Mouse (Mus musculus) liver, embryonic 12.5 days (tissue): ENCODE measurements around the gene Vamp8. TPM values are rescaled to one million over a fixed set of nuclear protein-coding genes. Genes with fewer than 3 reads are reported as not detected.

Experiments
- ATAC-seq: fragments of 200-750 bp; cut with Nextera tagmentation; 2 replicates; pipeline ENCODE4 v1.8.0; 2017; ENCODE audit warnings: moderate number of reproducible peaks, mild to moderate bottlenecking, moderate library complexity
- H3K27ac ChIP-seq: fragments of 300-500 bp; sonication (generic); 2 replicates; pipeline ENCODE4 v1.5.1; 2016; ENCODE audit warnings: mild to moderate bottlenecking
- H3K27me3 ChIP-seq: fragments of 300-500 bp; sonication (generic); replicated peaks from 2 replicates; pipeline ENCODE4 v1.6.1; 2016; ENCODE audit warnings: mild to moderate bottlenecking, moderate library complexity
- H3K36me3 ChIP-seq: fragments of 300-500 bp; sonication (generic); 2 replicates; pipeline ENCODE4 v1.6.1; 2016; ENCODE audit warnings: mild to moderate bottlenecking, moderate library complexity
- H3K4me1 ChIP-seq: fragments of 300-500 bp; sonication (generic); 2 replicates; pipeline ENCODE4 v1.6.1; 2016
- H3K4me2 ChIP-seq: fragments of 300-500 bp; sonication (generic); 2 replicates; pipeline ENCODE4 v1.6.1; 2016; ENCODE audit warnings: mild to moderate bottlenecking, moderate library complexity
- H3K4me3 ChIP-seq: fragments of 300-500 bp; sonication (generic); 2 replicates; pipeline ENCODE4 v1.5.1; 2016; ENCODE audit warnings: mild to moderate bottlenecking, moderate library complexity
- H3K9ac ChIP-seq: fragments of 300-500 bp; sonication (generic); 2 replicates; pipeline ENCODE4 v1.6.1; 2016; ENCODE audit warnings: mild to moderate bottlenecking, moderate library complexity
- H3K9me3 ChIP-seq: fragments of 300-500 bp; sonication (generic); replicated peaks from 2 replicates; pipeline ENCODE4 v1.6.1; 2016; ENCODE audit warnings: mild to moderate bottlenecking, moderate library complexity
- WGBS: fragments of 180-500 bp; shearing (Covaris S2); methylation state at CpG from one replicate; pipeline ENCODE4 v1.1.7; 2016; ENCODE audit not compliant: insufficient replicate concordance; 5-methylcytosine and 5-hydroxymethylcytosine counted together
- polyA plus RNA-seq: library from polyadenylated mRNA; unstranded; fragments of >200 nt; fragmentation: Nextera tagmentation; extraction: Ambion mirVana; gene quantifications from 2 replicates; pipeline ENCODE4 v1.2.1, GENCODE M21; 2016

The Vamp8 gene
- polyA plus RNA-seq, 1 experiment from 2014 or later, result 220 TPM

DNA sequence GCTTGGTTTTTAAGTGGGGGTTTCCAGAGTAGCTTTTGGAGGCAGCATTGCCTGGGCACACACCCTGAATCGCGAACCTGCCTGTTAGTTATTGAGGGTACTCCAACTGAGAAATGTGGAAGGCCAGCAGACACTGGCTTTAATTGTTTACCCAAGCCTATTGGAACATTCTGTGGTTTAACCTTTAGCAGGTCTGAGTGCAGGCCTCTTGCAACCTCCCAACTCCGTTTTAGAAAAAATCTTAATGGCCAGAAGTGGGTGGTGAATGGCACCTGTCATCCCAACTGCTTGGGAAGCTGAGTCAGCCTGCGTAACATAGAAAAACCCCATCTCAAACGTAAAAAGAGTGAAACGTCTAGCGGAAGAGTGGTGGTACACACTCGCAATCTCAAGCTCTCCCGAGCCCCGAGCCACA is 6.3 kb upstream of the Vamp8 start:
- H3K27ac ChIP-seq, result 0 out of 2 replicates have a peak overlapping the region, but pooled peaks have one; percentile 30
- peaks cover 30% of the 10 kb centered on the region for H3K36me3 ChIP-seq
- no peak overlapping the region for H3K4me2 ChIP-seq
- H3K4me3 ChIP-seq, result no peak overlapping the region
- H3K9ac ChIP-seq, result no peak overlapping the region
- H3K9me3 ChIP-seq, result no peaks in the 10 kb centered on the region
- peaks cover 68% of the 10 kb centered on the region for H3K4me1 ChIP-seq
- H3K27me3 ChIP-seq, result no peaks in the 10 kb centered on the region
- no peak for ATAC-seq
- 77% methylated on average over 10 of the region's 10 CpGs for WGBS

DNA sequence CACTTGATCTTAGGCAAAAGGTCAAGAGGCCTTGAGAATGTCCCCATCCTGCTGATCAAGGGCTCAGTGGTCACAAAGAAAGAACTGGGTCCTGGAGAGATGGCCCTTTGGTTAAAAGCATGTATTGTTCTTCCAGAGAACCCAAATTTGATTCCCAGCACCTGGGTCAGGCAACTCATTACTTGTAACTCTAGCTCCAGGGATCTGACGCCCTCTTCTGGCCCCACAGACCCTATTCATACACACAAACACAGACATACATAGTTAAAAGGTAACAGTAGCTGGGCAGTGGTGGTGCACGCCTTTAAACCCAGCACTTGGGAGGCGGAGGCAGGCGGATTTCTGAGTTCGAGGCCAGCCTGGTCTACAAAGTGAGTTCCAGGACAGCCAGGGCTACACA is 1.8 kb upstream of the Vamp8 start:
- Histone ChIP-seq H3K27ac (peak overlapping the region; percentile 83), H3K36me3 (peaks cover 46% of the 10 kb centered on the region), H3K4me2 (peak overlapping the region; percentile 78), H3K9me3 (no peaks in the 10 kb centered on the region), H3K27me3 (no peaks in the 10 kb centered on the region), H3K4me3 (peak overlapping the region; percentile 84), H3K9ac (no peak overlapping the region), H3K4me1 (peaks cover 66% of the 10 kb centered on the region)
- 89% methylated on average over 5 of the region's 5 CpGs for WGBS
- ATAC-seq, result no peak

DNA sequence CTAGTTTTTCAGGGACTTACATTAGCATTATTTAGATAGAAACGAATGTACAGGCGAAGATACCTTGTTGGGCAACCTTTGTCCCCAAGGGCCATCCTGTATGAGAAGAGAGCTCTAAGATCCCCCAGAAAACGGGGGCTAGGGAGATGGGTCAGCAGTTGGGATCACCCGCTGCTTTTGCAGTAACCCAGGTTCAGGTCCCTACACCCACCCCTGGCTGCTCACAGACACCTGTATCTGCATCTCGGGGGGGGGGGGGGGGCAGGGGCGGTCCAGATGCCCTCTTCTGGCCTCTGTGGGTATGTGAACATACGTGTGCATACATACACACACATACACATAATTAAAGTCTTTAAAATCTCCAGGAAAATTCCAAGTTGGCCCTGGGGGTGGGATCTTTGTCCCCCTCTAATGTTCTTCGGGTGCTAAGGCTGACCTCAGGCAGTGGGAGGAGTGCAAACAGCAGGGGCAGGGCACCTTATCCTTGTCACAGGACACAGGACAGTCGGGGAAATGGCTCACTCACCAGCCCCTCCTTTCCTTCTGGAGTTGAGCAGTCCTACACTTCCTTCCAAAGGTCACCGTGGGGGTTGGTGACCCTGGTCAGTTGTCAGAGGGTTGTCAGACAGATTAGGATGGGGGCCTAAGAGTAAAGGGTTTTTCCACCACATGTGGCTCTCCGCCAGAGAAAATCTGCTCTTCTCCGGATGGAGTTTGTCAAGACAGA is 455 bp upstream of the Vamp8 start:
- Histone ChIP-seq H3K27me3 (no peaks in the 10 kb centered on the region), H3K9me3 (no peaks in the 10 kb centered on the region), H3K4me2 (peak overlapping the region; percentile 78), H3K36me3 (peaks cover 57% of the 10 kb centered on the region), H3K4me3 (peak overlapping the region; percentile 84), H3K9ac (peak overlapping the region; percentile 98), H3K27ac (peak overlapping the region; percentile 99), H3K4me1 (peaks cover 71% of the 10 kb centered on the region)
- 1% methylated on average over 12 of the region's 12 CpGs for WGBS
- peak; percentile 71 for ATAC-seq

DNA sequence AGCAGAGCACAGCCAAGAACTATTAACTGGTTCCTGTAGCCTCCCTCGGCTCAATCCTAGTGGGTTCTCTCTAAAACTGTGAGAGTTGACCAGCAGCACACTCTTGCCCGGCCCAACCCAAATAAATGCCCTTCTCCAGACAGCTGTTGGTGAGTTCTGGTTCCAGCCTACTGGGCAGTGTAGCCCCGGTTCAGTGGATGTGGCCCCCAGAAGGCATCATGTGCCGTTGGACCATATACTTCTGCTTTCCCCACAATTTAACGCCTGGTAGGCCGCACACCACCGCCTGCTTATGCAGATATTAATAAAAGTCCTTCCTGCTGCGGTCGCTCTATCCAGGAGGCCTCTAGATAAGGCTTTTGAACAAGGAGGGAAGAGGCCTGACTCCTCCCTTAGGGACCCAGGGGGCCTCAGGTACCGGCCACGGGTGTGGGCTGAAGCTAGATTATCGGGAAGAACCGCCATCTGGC is 997 bp downstream of the Vamp8 start:
- H3K9me3 ChIP-seq, result no peaks in the 10 kb centered on the region
- H3K9ac ChIP-seq, result peak overlapping the region; percentile 98
- under 1% methylated on average over 13 of the region's 13 CpGs for WGBS
- H3K4me2 ChIP-seq, result peak overlapping the region; percentile 78
- no peaks in the 10 kb centered on the region for H3K27me3 ChIP-seq
- H3K4me1 ChIP-seq, result peaks cover 76% of the 10 kb centered on the region
- peak; percentile 92 for ATAC-seq
- H3K4me3 ChIP-seq, result peak overlapping the region; percentile 84
- peak overlapping the region; percentile 99 for H3K27ac ChIP-seq
- peaks cover 64% of the 10 kb centered on the region for H3K36me3 ChIP-seq

DNA sequence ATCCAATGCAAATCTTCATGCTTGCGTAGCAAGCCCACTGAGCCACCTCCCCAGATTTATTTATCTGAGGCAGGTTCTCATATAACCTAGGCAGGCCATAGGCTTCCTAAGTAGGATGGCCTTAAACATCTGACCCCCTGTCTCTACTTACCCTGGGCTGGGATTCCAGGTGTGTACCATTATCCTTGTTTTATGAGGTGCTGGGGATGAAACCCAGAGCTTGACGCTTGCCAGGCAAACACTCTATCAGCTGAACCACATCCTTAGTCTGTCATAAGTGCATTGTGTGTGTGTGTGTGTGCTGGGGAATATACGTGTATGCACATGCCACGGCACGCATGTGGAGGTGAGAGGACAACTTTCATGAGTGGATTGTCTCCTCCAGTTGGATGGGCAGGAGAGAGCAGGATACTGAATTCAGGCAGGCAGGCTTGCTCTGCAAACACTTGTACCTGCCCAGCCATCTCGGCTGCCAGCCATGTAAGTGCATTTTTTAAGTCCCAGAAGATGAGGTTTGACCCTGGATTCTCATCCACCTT is 1.6 kb downstream of the Vamp8 start:
- no peaks in the 10 kb centered on the region for H3K9me3 ChIP-seq
- peaks cover 62% of the 10 kb centered on the region for H3K36me3 ChIP-seq
- 37% methylated on average over 6 of the region's 6 CpGs for WGBS

DNA sequence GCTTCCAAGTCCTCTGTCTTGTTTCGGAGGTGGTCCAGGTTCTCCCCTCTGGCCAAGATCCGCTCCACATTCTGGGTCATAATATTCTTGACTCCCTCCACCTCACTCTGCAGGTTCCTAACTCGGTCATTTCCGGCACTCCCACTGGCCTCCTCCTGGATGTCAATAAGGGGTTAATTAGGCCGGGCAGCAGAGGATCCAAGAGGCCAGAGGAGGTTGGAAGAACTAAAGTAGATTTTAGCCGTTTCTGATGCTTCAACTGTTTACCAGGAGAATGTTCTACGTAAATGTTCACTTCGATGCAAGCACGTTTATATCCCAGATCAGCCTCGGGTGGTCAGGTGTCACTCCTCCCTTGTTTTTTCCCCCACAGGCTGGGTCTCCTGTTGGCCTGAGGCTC is 2.2 kb downstream of the Vamp8 start:
- peak overlapping the region; percentile 98 for H3K9ac ChIP-seq
- peak overlapping the region; percentile 99 for H3K27ac ChIP-seq
- no peak for ATAC-seq
- H3K36me3 ChIP-seq, result peaks cover 58% of the 10 kb centered on the region
- H3K27me3 ChIP-seq, result no peaks in the 10 kb centered on the region
- WGBS, result 49% methylated on average over 10 of the region's 10 CpGs
- peak overlapping the region; percentile 84 for H3K4me3 ChIP-seq
- H3K4me1 ChIP-seq, result peaks cover 77% of the 10 kb centered on the region
- no peaks in the 10 kb centered on the region for H3K9me3 ChIP-seq
- H3K4me2 ChIP-seq, result peak overlapping the region; percentile 78

More for the DNA sequence above, 1.6 kb downstream of the Vamp8 start:
- peak overlapping the region; percentile 84 for H3K4me3 ChIP-seq
- peak overlapping the region; percentile 99 for H3K27ac ChIP-seq
- no peak for ATAC-seq
- H3K4me1 ChIP-seq, result peaks cover 77% of the 10 kb centered on the region
- peak overlapping the region; percentile 98 for H3K9ac ChIP-seq
- H3K4me2 ChIP-seq, result peak overlapping the region; percentile 78
- H3K27me3 ChIP-seq, result no peaks in the 10 kb centered on the region

DNA sequence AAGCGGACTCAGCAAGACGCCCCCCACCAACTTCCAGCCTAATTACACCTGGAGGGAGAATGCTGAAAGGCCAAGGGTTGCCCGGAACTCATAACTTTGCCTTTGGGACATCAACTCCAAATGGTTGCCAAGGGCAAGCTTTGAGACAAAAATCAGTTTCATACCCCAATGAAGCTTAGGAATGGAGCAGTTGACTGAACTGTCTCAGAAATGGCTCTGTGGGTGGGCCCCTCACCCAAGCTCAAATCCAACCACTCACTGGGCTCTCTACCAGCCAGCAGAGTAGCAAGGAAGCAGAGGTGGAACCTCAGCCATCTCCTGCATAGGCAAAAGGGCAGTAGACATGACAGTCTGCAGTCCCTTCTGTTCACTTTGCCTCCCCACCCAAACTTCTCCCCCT is 2.7 kb downstream of the Vamp8 start:
- 82% methylated on average over 3 of the region's 3 CpGs for WGBS
- peak overlapping the region; percentile 78 for H3K4me2 ChIP-seq
- no peak for ATAC-seq
- H3K9ac ChIP-seq, result peak overlapping the region; percentile 98
- H3K27ac ChIP-seq, result peak overlapping the region; percentile 99
- peak overlapping the region; percentile 84 for H3K4me3 ChIP-seq
- no peaks in the 10 kb centered on the region for H3K27me3 ChIP-seq
- peaks cover 77% of the 10 kb centered on the region for H3K4me1 ChIP-seq
- no peaks in the 10 kb centered on the region for H3K9me3 ChIP-seq
- peaks cover 54% of the 10 kb centered on the region for H3K36me3 ChIP-seq

DNA sequence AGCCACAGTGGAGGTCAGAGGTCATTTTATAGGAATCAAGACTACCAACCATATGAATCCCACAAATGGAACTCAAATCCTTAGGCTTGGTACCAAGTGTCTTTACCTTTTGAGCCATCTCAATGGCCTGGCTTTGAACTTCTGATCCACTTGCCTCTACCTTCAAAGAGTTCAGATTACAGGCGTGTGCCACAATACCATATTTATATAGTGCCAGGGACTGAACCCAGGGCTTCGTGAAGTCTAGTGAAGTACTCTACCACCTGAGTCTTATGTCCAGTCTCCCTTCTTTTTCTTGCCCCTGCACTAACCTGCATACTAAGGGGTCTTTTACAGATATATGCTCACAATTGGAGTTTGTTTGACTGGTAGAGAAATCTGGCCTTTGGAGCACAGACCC is 3.9 kb downstream of the Vamp8 start:
- Histone ChIP-seq H3K9me3 (no peaks in the 10 kb centered on the region), H3K27ac (peak overlapping the region; percentile 92; the same call in 1 of the 2 replicates), H3K4me2 (no peak overlapping the region), H3K9ac (no peak overlapping the region; the same call in none of the 2 replicates), H3K4me3 (no peak overlapping the region), H3K4me1 (peaks cover 79% of the 10 kb centered on the region), H3K36me3 (peaks cover 45% of the 10 kb centered on the region), H3K27me3 (no peaks in the 10 kb centered on the region)
- WGBS, result 82% methylated on average over 2 of the region's 2 CpGs
- no peak for ATAC-seq

DNA sequence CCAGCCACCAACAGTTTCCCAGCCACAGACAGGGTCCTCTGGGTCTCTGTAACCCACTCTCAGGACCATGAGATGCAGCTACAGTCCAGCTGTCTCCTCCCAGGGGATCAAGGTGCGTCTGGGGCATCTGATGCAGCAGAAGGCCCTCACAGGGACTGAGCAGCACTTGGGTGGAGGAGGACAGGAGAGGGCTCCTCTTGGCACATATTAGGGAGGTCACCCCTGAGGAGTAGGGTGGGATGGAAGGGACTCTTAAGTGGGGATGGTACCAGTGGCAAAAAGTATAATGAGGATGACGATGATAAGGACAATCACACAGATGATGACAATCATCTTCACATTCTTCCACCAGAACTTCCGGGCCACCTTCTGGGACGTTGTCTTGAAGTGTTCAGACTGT is 5.2 kb downstream of the Vamp8 start:
- H3K4me1 ChIP-seq, result peaks cover 83% of the 10 kb centered on the region
- whole genome bisulfite sequencing, result 24% methylated on average over 4 of the region's 4 CpGs
- H3K27ac ChIP-seq, result peak overlapping the region; percentile 92

DNA sequence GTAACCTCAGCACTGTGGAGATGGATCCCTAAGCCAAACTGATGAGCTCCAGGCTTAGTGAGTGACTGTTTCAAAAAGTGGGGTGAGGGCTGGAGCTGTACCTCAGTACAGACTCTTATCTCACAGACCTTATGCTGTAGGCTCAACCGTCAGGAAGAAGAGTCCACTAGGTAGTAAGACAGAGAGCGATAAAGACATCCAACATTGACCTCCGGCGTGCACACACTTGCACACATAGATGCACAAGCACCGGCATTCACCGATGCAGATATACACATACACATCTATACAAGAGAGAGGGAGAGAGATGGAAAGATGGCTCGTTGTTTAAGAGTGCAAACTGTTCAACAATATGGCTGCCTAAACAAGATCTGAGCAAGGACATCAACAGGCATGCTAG is 6.6 kb downstream of the Vamp8 start:
- H3K36me3 ChIP-seq, result peaks cover 45% of the 10 kb centered on the region
- H3K9me3 ChIP-seq, result no peaks in the 10 kb centered on the region
- H3K27ac ChIP-seq, result peak overlapping the region; percentile 92
- peak; percentile 86 for ATAC-seq
- H3K4me1 ChIP-seq, result peaks cover 93% of the 10 kb centered on the region
- H3K4me2 ChIP-seq, result peak overlapping the region; percentile 45
- WGBS, result 28% methylated on average over 7 of the region's 7 CpGs
- peak overlapping the region; percentile 52 for H3K9ac ChIP-seq
- H3K4me3 ChIP-seq, result no peak overlapping the region
- no peaks in the 10 kb centered on the region for H3K27me3 ChIP-seq

More for the DNA sequence above, 5.2 kb downstream of the Vamp8 start:
- H3K27me3 ChIP-seq, result no peaks in the 10 kb centered on the region
- H3K4me3 ChIP-seq, result no peak overlapping the region
- ATAC-seq, result no peak
- H3K36me3 ChIP-seq, result peaks cover 45% of the 10 kb centered on the region
- no peak overlapping the region for H3K9ac ChIP-seq
- H3K9me3 ChIP-seq, result no peaks in the 10 kb centered on the region
- H3K4me2 ChIP-seq, result no peak overlapping the region

DNA sequence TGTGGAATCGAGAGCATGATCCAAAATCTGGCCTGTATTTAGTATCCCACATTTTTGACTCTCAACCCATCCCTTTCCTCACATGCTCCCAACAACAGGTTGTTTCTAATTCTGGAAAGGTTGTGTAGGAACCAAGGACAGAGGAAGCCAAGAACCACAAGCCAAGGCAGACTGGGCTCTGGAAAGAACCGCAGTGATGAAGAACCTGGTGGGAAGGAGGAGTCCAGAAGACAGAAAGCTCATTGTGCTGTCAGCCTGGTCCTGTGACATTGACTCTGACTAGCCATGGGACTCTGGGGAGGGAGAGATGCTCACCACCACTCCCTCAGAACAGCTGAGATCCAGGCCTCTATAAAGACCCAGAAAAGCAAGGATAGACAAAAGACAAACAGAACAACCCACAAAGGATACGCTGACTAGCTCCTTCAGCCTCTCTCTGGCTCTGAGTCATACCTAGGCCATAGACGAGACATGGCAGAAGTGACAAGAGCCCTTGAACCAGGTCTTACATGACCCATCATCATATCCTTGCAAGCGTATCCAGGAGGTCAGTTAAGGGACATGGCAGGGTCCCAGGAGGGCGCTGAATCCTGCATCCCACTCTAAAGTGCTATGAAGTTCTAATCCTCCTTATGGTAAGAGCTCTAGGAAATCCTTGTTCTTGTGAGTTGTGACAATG is 7.2 kb downstream of the Vamp8 start:
- ATAC-seq, result no peak
- no peaks in the 10 kb centered on the region for H3K27me3 ChIP-seq
- H3K4me1 ChIP-seq, result peaks cover 93% of the 10 kb centered on the region
- H3K4me2 ChIP-seq, result peak overlapping the region; percentile 45
- 65% methylated on average over 6 of the region's 6 CpGs for WGBS
- peak overlapping the region; percentile 92 for H3K27ac ChIP-seq
- H3K9me3 ChIP-seq, result no peaks in the 10 kb centered on the region
- H3K9ac ChIP-seq, result peak overlapping the region; percentile 52
- H3K4me3 ChIP-seq, result no peak overlapping the region
- peaks cover 38% of the 10 kb centered on the region for H3K36me3 ChIP-seq

DNA sequence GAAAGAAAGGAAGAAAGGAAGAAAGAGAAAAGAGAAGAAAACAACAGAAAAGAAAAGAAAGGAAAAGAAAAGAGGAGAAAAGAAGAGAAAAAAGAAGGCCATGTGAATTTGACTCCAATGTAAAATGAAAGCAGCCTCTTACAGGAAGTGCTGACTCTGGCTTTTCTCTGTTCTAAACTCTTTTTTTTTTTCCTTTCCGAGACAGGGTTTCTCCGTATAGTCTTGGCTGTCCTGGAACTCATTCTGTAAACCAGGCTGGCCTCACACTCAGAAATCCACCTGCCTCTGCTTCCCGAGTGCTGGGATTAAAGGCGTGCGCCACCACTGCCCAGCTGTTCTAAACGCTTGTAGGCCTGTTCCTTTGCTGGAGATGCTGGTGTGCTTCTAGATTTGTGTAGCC is 8.0 kb downstream of the Vamp8 start:
- peaks cover 93% of the 10 kb centered on the region for H3K4me1 ChIP-seq
- no peaks in the 10 kb centered on the region for H3K9me3 ChIP-seq
- H3K4me2 ChIP-seq, result 0 out of 2 replicates have a peak overlapping the region, but pooled peaks have one; percentile 2
- H3K27ac ChIP-seq, result peak overlapping the region; percentile 92
- 78% methylated on average over 6 of the region's 6 CpGs for WGBS
- no peak for ATAC-seq
- peaks cover 30% of the 10 kb centered on the region for H3K36me3 ChIP-seq
- no peaks in the 10 kb centered on the region for H3K27me3 ChIP-seq
- H3K4me3 ChIP-seq, result no peak overlapping the region
- peak overlapping the region; percentile 52 for H3K9ac ChIP-seq
